Mouse (Mus musculus): Measurements from ENCODE around the gene Khdrbs2. TPM values are rescaled to one million over a fixed set of nuclear protein-coding genes. Genes with fewer than 3 reads are reported as not detected.

Khdrbs2 gene
- not detected in 2 replicates for polyA plus RNA-seq (2012; ENCODE audit: insufficient read depth, insufficient read length, missing spikeins)

- Histone ChIP-seq H3K4me3 (ENCODE audit: insufficient read depth, low read depth, low read length) (no peak within 1 kb of the TSS), H3K27ac (replicated peaks; ENCODE audit: low read depth, low read length) (no peak within 1 kb of the TSS), H3K4me1 (ENCODE audit: control insufficient read depth, insufficient read depth, insufficient read length, low read length) (no peaks in the 10 kb centered on the region)
Measured at GRCm38 (mm10) chr1:32172506-32173239, at the start of gene Khdrbs2. Khdrbs2 (plus strand) TSS chr1:32172714.

DNA sequence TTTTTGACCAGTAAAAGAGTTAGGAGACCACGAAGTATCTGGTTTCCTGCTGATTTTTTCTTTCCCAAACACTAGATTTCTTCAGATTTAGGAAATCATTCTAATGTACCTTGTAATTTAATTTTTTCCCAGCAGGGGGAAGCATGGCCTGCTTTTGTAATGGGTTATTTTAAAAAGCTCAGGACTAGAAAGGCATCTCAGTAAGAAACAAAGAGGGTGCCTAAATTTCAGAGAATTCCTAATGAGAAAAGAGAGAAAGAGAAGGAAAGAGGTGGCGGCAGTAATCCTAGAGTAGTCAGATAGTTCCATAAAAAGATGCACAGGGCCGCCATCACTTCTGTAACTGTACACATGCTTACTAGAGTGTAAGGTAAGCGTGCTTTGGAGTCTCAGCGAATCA, 2.1 kb downstream of the Khdrbs2 start:
- H3K4me3 ChIP-seq (ENCODE audit: insufficient read depth, low read depth, low read length) = no peak overlapping the region
- no peak overlapping the region for H3K27ac ChIP-seq (replicated peaks; ENCODE audit: low read depth, low read length)
- H3K4me1 ChIP-seq (ENCODE audit: control insufficient read depth, insufficient read depth, insufficient read length, low read length) = no peaks in the 10 kb centered on the region

- Histone ChIP-seq H3K27ac (replicated peaks; ENCODE audit: low read depth, low read length) (no peak overlapping the region), H3K4me1 (ENCODE audit: control insufficient read depth, insufficient read depth, insufficient read length, low read length) (no peaks in the 10 kb centered on the region), H3K4me3 (ENCODE audit: insufficient read depth, low read depth, low read length) (no peak overlapping the region)
Measured at GRCm38 (mm10) chr1:32199664-32200260, 27.2 kb downstream of the Khdrbs2 start.

GRCm38 (mm10) chr1:32248443-32248842, 75.9 kb downstream of the Khdrbs2 start:
- Histone ChIP-seq H3K4me3 (ENCODE audit: insufficient read depth, low read depth, low read length) (no peak overlapping the region), H3K4me1 (ENCODE audit: control insufficient read depth, insufficient read depth, insufficient read length, low read length) (no peaks in the 10 kb centered on the region), H3K27ac (replicated peaks; ENCODE audit: low read depth, low read length) (no peak overlapping the region)

GRCm38 (mm10) chr1:32249602-32250001, 77.1 kb downstream of the Khdrbs2 start:
- no peak overlapping the region for H3K4me3 ChIP-seq (ENCODE audit: insufficient read depth, low read depth, low read length)
- no peaks in the 10 kb centered on the region for H3K4me1 ChIP-seq (ENCODE audit: control insufficient read depth, insufficient read depth, insufficient read length, low read length)
- H3K27ac ChIP-seq (replicated peaks; ENCODE audit: low read depth, low read length) = no peak overlapping the region

GRCm38 (mm10) chr1:32250337-32250736, 77.8 kb downstream of the Khdrbs2 start:
- H3K4me3 ChIP-seq (ENCODE audit: insufficient read depth, low read depth, low read length) = no peak overlapping the region
- H3K4me1 ChIP-seq (ENCODE audit: control insufficient read depth, insufficient read depth, insufficient read length, low read length) = no peaks in the 10 kb centered on the region
- no peak overlapping the region for H3K27ac ChIP-seq (replicated peaks; ENCODE audit: low read depth, low read length)

GRCm38 (mm10) chr1:32258942-32259341, 86.4 kb downstream of the Khdrbs2 start:
- Histone ChIP-seq H3K27ac (replicated peaks; ENCODE audit: low read depth, low read length) (no peak overlapping the region), H3K4me3 (ENCODE audit: insufficient read depth, low read depth, low read length) (no peak overlapping the region), H3K4me1 (ENCODE audit: control insufficient read depth, insufficient read depth, insufficient read length, low read length) (no peaks in the 10 kb centered on the region)

DNA sequence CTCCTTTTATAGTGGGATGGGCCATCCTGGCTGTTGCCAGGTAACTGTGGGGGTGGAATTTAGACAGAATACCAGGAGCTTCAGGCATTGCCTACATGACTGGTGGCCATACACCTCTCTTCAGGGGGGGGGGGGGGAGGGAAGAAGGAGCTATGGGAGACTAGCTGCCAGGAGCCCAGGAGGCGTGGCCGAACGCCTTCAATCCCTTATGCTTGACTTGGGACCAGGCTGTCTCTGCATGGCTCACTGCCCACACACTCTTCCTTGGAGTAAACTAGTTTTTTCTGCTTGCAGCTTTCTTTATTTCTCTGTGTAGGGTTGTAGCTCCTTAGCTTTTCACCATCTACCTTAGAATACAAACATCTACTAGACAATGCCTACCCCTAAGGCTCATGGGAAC, 98.0 kb downstream of the Khdrbs2 start:
- Histone ChIP-seq H3K27ac (replicated peaks; ENCODE audit: low read depth, low read length) (no peak overlapping the region), H3K4me1 (ENCODE audit: control insufficient read depth, insufficient read depth, insufficient read length, low read length) (no peaks in the 10 kb centered on the region), H3K4me3 (ENCODE audit: insufficient read depth, low read depth, low read length) (no peak overlapping the region)

DNA sequence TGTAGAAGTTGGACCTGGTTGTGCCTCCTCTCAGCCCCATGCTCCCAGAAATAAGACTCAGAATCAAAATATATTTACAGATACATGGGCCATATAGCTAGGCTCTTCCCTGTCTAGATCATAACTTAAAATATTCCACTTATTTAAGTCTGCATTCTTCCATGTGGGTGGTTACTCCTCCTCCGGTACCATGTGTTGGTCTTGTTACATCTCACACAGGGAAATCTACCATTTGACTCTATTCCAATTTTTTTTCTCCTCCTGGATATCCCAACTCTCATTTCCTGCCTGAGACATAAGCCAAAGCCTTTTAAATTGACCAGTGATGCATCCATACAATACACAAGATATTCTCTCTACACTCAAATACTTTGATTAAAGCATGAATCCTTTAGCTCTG, 122.2 kb downstream of the Khdrbs2 start:
- no peaks in the 10 kb centered on the region for H3K4me1 ChIP-seq (ENCODE audit: control insufficient read depth, insufficient read depth, insufficient read length, low read length)
- H3K27ac ChIP-seq (replicated peaks; ENCODE audit: low read depth, low read length) = no peak overlapping the region
- no peak overlapping the region for H3K4me3 ChIP-seq (ENCODE audit: insufficient read depth, low read depth, low read length)

DNA sequence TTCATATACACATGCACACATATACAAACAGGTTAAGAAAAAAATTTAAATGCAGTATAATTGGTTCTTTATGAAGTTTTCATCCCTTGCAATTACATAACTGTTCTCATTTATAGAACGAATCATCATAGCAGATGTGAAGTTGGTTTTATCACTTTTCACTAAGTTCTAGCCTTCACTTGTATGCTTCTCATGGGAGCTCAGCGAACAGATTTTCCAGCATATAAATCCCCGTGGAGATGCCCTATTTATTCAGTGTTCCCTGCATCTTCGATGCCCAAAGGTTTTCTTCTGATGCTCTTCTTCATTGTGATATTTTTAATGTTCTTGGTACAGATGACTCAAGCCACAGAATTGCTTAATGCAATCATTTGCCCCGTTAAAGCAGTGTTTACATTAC, 128.9 kb downstream of the Khdrbs2 start:
- Histone ChIP-seq H3K4me1 (ENCODE audit: control insufficient read depth, insufficient read depth, insufficient read length, low read length) (no peaks in the 10 kb centered on the region), H3K4me3 (ENCODE audit: insufficient read depth, low read depth, low read length) (no peak overlapping the region), H3K27ac (replicated peaks; ENCODE audit: low read depth, low read length) (no peak overlapping the region)

DNA sequence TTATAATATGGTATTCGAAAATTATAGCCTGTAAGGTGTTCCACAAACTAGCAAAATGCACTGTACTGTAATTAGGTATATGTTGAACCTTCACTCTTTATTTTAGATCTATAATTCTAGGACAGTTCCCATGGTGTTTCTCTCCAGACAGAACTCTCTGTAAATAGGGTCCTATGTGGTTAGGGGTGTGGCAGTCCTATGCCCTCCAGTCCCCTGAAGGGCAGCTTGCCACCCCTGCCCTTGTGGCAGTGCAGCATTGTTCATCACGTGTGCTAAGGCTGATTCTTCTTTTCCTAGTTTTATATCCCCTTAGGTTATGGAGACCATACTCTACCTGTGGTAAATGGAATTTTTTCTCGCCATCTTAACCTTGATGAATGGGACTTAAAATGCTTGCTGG, 136.6 kb downstream of the Khdrbs2 start:
- Histone ChIP-seq H3K4me1 (ENCODE audit: control insufficient read depth, insufficient read depth, insufficient read length, low read length) (no peaks in the 10 kb centered on the region), H3K4me3 (ENCODE audit: insufficient read depth, low read depth, low read length) (no peak overlapping the region), H3K27ac (replicated peaks; ENCODE audit: low read depth, low read length) (no peak overlapping the region)

DNA sequence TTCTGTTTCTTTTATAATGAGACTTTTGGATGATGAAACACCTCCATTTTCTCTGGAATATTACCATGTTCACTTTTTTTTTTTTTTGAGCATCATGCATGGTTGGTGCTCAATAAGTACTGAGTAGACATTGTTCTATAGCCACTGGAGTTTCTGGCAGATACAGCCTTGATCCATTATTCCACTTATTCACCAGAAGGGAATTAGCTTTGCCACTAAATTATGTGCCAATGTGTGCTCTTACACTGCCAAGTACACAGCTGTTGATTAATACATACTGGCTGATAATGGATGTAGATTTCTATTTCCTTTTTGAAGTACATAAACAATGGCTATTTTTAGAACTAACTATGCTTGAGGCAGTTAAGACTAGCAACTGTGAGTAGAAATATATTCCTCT, 137.1 kb downstream of the Khdrbs2 start:
- H3K4me1 ChIP-seq (ENCODE audit: control insufficient read depth, insufficient read depth, insufficient read length, low read length) = no peaks in the 10 kb centered on the region
- H3K4me3 ChIP-seq (ENCODE audit: insufficient read depth, low read depth, low read length) = no peak overlapping the region
- no peak overlapping the region for H3K27ac ChIP-seq (replicated peaks; ENCODE audit: low read depth, low read length)

GRCm38 (mm10) chr1:32339108-32339507, 166.6 kb downstream of the Khdrbs2 start:
- Histone ChIP-seq H3K4me1 (ENCODE audit: control insufficient read depth, insufficient read depth, insufficient read length, low read length) (no peaks in the 10 kb centered on the region), H3K27ac (replicated peaks; ENCODE audit: low read depth, low read length) (no peak overlapping the region), H3K4me3 (ENCODE audit: insufficient read depth, low read depth, low read length) (no peak overlapping the region)

DNA sequence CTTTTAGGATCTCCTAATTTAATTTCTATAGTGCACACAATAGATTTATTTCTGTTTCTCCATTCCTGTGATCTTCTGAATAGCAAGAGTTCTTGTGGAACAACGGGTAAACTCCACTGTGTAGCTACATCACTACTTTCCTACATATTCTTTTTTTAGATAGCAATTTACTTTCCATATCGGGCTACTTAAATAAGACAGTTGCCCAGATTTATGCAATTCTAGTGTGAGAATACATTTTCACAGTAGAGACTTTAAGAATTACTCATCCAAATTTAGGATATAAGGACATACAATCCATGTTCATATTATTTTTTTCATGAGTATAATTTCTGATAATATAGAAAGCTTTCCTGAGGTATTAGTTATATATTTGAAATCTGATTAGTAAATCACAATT, 175.0 kb downstream of the Khdrbs2 start:
- Histone ChIP-seq H3K4me1 (ENCODE audit: control insufficient read depth, insufficient read depth, insufficient read length, low read length) (no peaks in the 10 kb centered on the region), H3K27ac (replicated peaks; ENCODE audit: low read depth, low read length) (no peak overlapping the region), H3K4me3 (ENCODE audit: insufficient read depth, low read depth, low read length) (no peak overlapping the region)

GRCm38 (mm10) chr1:32352076-32352475, 179.6 kb downstream of the Khdrbs2 start:
- H3K4me3 ChIP-seq (ENCODE audit: insufficient read depth, low read depth, low read length) = no peak overlapping the region
- no peaks in the 10 kb centered on the region for H3K4me1 ChIP-seq (ENCODE audit: control insufficient read depth, insufficient read depth, insufficient read length, low read length)
- H3K27ac ChIP-seq (replicated peaks; ENCODE audit: low read depth, low read length) = no peak overlapping the region

GRCm38 (mm10) chr1:32363539-32363938, 191.0 kb downstream of the Khdrbs2 start:
- H3K4me1 ChIP-seq (ENCODE audit: control insufficient read depth, insufficient read depth, insufficient read length, low read length) = no peaks in the 10 kb centered on the region

More at GRCm38 (mm10) chr1:32363539-32363938, 191.0 kb downstream of the Khdrbs2 start:
- no peak overlapping the region for H3K27ac ChIP-seq (replicated peaks; ENCODE audit: low read depth, low read length)
- H3K4me3 ChIP-seq (ENCODE audit: insufficient read depth, low read depth, low read length) = no peak overlapping the region
